Mouse (Mus musculus) cerebellum, adult 2 months (tissue): ENCODE results near the gene Unc5cl. TPM values are rescaled to one million over a fixed set of nuclear protein-coding genes. Genes with fewer than 3 reads are reported as not detected.

Experiments used
- DNase-seq, 2 experiments: peaks; one replicate each; pipeline ENCODE4 v3.0.0; 2021
- H3K27ac ChIP-seq: fragments of 200-500 bp; 2 replicates; pipeline ENCODE4 v1.5.1; 2012; ENCODE audit warnings: low read length, control low read depth, inconsistent platforms; ENCODE audit not compliant: insufficient read depth
- H3K27me3 ChIP-seq: fragments of 200-500 bp; 2 replicates; pipeline ENCODE4 v1.6.1; 2012; ENCODE audit warnings: inconsistent platforms, mild to moderate bottlenecking, low read length, moderate library complexity; ENCODE audit not compliant: control insufficient read depth, insufficient read depth
- H3K4me1 ChIP-seq: fragments of 200-500 bp; 2 replicates; pipeline ENCODE4 v1.6.1; 2011; ENCODE audit warnings: low read length; ENCODE audit not compliant: control insufficient read depth, insufficient read depth
- H3K4me3 ChIP-seq: fragments of 200-500 bp; replicated peaks from 2 replicates; pipeline ENCODE3; 2011; ENCODE audit warnings: mild to moderate bottlenecking, low read depth, low read length, control low read depth; ENCODE audit not compliant: insufficient read depth
- CTCF ChIP-seq: fragments of 200-500 bp; IDR thresholded peaks from 2 replicates; pipeline ENCODE4 v1.5.1; 2011; ENCODE audit warnings: low read depth, mild to moderate bottlenecking, control low read depth, low read length, moderate library complexity, borderline replicate concordance; ENCODE audit not compliant: insufficient read depth
- POLR2A ChIP-seq: fragments of 200-500 bp; IDR thresholded peaks from 2 replicates; pipeline ENCODE4 v1.6.1; 2011; ENCODE audit warnings: low read length, control low read depth, borderline replicate concordance; ENCODE audit not compliant: insufficient read depth
- WGBS: fragments of 180-500 bp; shearing (Covaris S2); methylation state at CpG from one replicate; pipeline ENCODE4 v1.1.7; 2018; 5-methylcytosine and 5-hydroxymethylcytosine counted together
- polyA plus RNA-seq: library from polyadenylated mRNA; depleted of rRNA; stranded (reverse); fragments of >200 nt; gene quantifications from 2 replicates; pipeline ENCODE4 v1.2.3, GENCODE M21; 2012

Unc5cl gene
- polyA plus RNA-seq, 1 experiment, result 0.16 TPM

DNA sequence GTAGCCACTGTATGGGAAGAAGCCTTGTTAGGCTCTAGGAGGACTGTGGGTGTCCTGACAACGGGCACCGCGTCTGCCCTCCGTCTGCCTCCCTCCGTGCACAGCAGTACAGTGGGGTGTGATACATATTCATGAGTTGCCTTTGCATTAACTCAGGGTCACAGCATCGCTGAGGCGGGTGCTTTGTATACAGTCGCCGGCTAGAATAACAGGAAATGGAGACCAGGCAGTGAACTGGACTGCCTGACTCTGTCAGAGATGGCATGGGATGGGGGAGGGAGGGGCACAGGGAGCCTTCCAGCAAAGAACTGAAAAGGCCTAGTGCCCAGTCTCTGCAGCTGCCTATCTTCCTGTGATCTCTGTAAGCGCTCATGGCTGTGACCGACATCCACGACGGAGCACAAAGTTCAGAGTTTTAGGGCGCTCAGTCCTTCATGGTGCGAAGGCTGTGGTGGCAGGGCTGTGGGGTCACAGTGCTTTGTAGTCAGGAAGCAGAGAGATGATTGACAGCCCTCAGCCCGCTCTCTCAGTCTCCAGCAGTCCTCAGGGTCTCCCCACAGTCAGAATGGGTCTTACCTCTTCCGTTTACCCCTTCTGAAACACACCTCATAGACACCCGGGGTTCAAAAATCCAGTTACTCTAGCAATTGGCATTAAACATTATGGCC lies 58.0 kb downstream of the Unc5cl start:
- WGBS, result 56% methylated on average over 18 of the region's 18 CpGs
- no peak for DNase-seq
- H3K27me3 ChIP-seq, result no peaks in the 10 kb centered on the region
- H3K4me3 ChIP-seq, result no peak overlapping the region
- H3K4me1 ChIP-seq, result no peaks in the 10 kb centered on the region
- H3K27ac ChIP-seq, result no peak overlapping the region
- TF ChIP-seq POLR2A, result no peak
- no peak for TF ChIP-seq CTCF

DNA sequence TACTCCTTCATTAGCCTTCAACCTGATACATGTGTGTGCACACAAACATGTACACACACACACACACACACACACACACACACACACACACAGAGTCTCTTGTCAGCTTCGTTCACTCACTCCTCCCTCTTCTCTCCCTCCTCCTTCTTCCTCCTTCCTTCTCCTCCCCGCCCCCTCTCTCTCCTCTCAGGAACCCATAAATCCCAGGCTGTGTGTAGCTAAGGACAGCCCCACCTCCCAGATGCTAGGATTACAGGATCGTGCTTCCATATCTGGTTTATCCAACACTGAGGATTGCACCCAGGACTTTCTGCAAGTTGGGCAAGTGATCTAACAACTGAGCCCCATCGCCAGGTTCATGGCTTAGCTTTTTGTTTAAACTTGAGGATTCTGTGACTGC lies 59.9 kb downstream of the Unc5cl start:
- TF ChIP-seq CTCF (no peak), POLR2A (no peak)
- no peaks in the 10 kb centered on the region for H3K27me3 ChIP-seq
- WGBS, result 70% methylated on average over 4 of the region's 4 CpGs
- peaks cover 12% of the 10 kb centered on the region; the same call in 1 of the 2 replicates for H3K4me1 ChIP-seq
- H3K4me3 ChIP-seq, result no peak overlapping the region
- no peak for DNase-seq
- no peak overlapping the region for H3K27ac ChIP-seq

DNA sequence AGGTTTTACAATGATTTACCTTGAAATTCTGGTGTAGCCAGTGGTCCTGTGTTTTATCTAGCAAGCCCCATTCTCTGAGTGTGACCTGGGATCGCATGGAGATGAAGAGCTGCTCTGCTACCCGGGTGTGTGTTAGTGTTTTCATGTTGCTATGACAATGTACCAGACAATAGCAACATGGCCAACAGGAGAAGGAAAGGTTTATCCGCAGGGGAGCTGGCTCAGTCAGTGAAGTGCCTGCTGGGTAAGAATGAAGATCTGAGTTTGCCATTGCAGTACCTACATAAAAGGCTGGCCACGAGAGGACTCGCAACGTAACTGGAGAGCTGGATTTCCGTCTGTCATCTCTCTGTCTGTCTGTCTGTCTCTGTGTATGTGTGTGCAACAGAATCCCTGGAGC lies 64.3 kb downstream of the Unc5cl start:
- peak in 1 of 2 experiments; percentile 45 for DNase-seq
- Histone ChIP-seq H3K4me3 (no peak overlapping the region), H3K27me3 (no peaks in the 10 kb centered on the region), H3K27ac (no peak overlapping the region), H3K4me1 (peaks cover 31% of the 10 kb centered on the region)
- WGBS, result 26% methylated on average over 7 of the region's 7 CpGs
- TF ChIP-seq CTCF, result no peak
- TF ChIP-seq POLR2A, result no peak

DNA sequence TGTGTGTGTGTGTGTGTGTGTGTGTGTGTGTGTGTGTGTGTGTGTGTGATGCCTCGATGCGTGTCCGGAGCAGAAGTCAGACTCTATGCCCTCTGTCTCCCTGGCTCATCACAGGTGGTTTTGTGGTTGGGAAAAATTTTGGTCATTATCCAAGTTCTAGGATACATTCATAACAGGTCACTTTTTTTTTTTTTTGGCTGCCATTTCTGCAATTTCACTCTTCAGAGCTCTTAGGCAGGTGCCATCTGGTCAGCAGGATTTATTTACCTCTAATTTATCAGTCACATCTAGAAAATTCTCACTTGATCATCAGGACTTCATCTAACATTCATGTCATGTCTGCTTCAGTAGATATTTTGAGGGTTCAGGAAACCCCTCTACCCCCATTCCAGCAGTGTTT lies 65.7 kb downstream of the Unc5cl start:
- Histone ChIP-seq H3K27me3 (no peaks in the 10 kb centered on the region), H3K4me1 (peaks cover 31% of the 10 kb centered on the region), H3K4me3 (no peak overlapping the region), H3K27ac (peak overlapping the region; percentile 77)
- WGBS, result 13% methylated on average over 3 of the region's 3 CpGs
- DNase-seq, result peak in 1 of 2 experiments; percentile 77
- TF ChIP-seq POLR2A (no peak), CTCF (no peak)

DNA sequence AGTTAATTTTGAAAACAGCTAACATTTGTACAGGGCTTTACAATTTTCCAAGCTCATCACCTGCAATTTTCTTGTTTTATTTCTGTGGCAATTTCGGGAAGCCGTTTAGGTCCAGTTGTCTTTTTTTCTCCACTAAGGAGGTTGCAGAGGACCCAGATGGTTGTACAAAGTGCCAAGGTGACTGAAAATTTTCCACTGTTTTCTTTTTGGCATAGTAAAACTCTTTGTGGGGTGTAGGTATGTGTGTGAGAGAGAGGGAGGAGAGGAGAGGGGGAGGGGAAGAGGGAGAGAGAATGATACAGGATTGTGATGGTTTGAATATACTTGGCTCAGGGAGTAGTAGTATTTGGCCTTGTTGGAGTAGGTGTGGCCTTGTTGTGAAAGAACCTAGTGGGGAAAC lies 68.4 kb downstream of the Unc5cl start:
- WGBS, result 13% methylated on average over 2 of the region's 2 CpGs
- no peak overlapping the region for H3K4me3 ChIP-seq

DNA sequence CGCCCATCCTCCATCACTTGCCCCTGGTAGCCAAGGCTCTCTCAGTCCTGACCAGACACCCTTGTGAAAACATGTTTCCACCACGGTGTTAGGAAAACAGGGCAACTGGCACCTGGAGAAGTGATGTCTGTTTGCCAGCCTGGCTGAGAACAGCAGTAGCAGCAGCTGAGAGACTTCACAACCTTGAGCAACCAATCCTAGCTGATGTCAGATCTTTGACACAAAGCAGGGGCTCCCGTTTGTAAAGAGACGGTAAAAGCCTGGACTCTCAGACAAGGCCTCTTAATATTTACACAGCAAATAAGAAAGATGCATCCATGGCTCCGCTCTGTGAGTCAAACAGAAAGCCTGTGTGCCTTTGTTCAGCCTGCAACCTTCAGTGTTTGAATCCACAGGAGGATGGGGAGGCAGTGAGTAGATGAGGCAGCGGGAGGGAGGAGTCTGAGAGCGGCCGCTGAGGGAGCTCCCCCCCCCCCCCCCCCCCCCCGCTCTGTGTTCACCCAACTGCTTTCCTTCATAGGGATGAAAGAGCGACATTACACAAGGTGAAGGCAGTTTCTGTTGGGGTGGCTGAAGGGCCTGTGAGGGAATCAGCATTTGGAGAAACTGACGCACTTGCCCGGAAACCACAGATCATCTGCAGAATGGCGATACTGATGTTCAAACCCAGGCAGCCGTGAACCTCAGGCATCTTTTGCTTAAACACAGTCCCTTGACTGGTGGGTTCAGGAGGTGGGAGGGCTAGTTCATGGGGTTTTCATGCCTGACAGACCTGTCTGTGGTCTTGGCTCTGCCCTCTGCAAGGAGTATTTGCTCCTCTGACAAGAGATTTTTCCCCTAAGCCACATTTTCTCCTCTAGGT lies 79.4 kb downstream of the Unc5cl start:
- H3K27me3 ChIP-seq, result no peaks in the 10 kb centered on the region
- H3K4me3 ChIP-seq, result no peak overlapping the region
- 56% methylated on average over 14 of the region's 14 CpGs for WGBS
- no peak for DNase-seq
- TF ChIP-seq CTCF (no peak), POLR2A (no peak)
- no peak overlapping the region for H3K27ac ChIP-seq
- H3K4me1 ChIP-seq, result 0 out of 2 replicates have a peak, but pooled peaks cover 3% of the 10 kb centered on the region

More for the DNA sequence above, 68.4 kb downstream of the Unc5cl start:
- Histone ChIP-seq H3K27me3 (no peaks in the 10 kb centered on the region), H3K4me1 (peaks cover 31% of the 10 kb centered on the region), H3K27ac (peak overlapping the region; percentile 30; the same call in 1 of the 2 replicates)
- TF ChIP-seq POLR2A, result no peak
- TF ChIP-seq CTCF, result no peak
- peak in 1 of 2 experiments; percentile 50 for DNase-seq

DNA sequence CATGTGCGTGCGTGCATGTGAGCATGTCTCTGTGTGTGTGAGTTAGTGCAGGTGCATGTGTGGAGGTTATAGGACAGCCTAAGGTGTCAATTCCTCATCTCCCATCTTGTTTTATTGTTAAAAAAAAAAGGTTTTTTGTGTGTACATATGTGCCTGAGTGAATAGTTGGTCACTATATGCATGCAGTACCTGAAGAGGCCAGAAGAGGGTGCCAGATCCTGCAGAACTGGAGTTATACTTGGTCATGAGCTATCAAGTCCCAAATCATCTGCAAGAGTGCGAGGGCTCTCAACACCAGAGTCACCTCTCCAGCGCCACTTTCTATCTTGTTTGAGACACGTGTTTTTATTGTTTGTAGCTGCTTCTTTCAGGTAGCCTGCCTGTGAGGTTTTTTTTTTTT lies 83.6 kb downstream of the Unc5cl start:
- H3K27ac ChIP-seq, result no peak overlapping the region
- no peak for DNase-seq

DNA sequence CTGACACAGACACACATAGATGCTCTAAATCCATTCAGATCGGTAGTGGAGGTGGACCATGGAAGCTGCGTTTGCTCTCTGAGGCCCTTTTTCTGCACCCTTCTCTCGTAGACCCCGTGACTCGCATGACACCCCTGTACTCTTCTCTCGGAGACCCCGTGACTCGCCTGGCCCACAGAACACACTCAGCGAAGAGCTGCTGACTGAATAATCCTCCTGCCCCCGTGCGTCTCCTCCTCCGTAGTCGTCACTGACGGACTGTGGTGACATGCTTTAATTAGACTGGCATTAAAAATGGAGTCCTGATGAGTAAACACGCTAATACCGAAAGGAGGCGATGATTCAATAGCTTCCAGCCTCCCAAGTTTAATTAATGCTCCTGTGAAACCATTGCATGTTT lies 84.6 kb downstream of the Unc5cl start:
- no peak for DNase-seq
- WGBS, result 93% methylated on average over 17 of the region's 17 CpGs
- peaks cover 17% of the 10 kb centered on the region for H3K4me1 ChIP-seq
- no peak overlapping the region for H3K4me3 ChIP-seq
- H3K27ac ChIP-seq, result no peak overlapping the region
- H3K27me3 ChIP-seq, result no peaks in the 10 kb centered on the region
- no peak for TF ChIP-seq POLR2A
- no peak for TF ChIP-seq CTCF

More for the DNA sequence above, 83.6 kb downstream of the Unc5cl start:
- H3K4me1 ChIP-seq, result peaks cover 15% of the 10 kb centered on the region
- H3K4me3 ChIP-seq, result no peak overlapping the region
- no peaks in the 10 kb centered on the region for H3K27me3 ChIP-seq
- 88% methylated on average over 5 of the region's 5 CpGs for WGBS
- TF ChIP-seq CTCF (peak; percentile 46), POLR2A (no peak)
